Mouse (Mus musculus): ENCODE data around the gene Cdadc1. TPM values are rescaled to one million over a fixed set of nuclear protein-coding genes. Genes with fewer than 3 reads are reported as not detected.
A peak's percentile ranks its signal among the peaks of the same experiment; 100 is the strongest.
"Not testable (repeated sequence)": the region's sequence is repeated elsewhere in the genome, so short reads cannot be mapped to it uniquely, and the experiment has no call there.

Cdadc1 gene
- 10 to 100 TPM; 28.8 to 30.0 TPM for total RNA-seq (2021)

DNA sequence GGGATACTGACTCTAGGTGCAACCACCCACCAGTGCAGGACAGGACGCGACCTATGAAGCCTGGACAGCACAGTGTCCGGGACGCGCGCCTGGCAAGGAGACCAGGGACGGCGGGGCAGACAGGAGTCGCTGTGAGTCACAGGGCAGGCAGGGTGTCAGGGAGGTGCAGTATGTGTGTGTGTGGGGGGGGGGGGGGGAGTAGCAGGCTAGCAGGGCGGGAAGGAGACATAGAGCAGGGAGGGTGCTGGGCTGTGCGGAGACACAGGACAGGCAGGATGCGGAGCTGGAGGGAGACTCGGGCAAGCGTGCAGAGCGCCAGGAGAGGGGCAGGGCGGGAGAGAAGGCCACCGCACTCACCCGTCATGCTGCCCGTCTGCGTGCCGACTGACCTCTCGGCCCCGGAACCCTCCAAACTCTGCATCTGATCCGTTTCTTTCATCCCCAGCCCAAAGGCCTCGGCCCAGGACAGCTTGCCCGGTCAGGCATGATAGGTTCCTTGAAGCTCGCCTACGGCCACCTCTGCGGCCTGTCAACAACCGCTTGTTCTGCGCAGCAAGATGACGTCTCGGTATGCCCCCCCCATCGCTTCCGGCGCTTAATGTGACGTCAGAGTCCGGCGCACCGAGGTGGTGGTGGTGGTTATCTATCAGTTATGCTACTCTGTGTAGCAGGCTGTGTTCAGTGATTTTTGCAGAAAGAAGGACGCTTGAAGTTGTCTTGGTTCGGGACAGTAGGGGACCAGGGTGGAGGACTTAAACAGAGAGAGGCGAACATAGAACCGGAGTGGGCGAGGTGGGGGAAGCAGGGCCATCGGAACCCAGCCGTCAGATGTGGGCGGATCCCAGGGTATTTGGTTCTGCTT, at the start of gene Cdadc1:
Cdadc1 (minus strand) TSS at position 562 of the 862 bp plus-strand sequence.
- DNase-seq, result peak; percentile 98

DNA sequence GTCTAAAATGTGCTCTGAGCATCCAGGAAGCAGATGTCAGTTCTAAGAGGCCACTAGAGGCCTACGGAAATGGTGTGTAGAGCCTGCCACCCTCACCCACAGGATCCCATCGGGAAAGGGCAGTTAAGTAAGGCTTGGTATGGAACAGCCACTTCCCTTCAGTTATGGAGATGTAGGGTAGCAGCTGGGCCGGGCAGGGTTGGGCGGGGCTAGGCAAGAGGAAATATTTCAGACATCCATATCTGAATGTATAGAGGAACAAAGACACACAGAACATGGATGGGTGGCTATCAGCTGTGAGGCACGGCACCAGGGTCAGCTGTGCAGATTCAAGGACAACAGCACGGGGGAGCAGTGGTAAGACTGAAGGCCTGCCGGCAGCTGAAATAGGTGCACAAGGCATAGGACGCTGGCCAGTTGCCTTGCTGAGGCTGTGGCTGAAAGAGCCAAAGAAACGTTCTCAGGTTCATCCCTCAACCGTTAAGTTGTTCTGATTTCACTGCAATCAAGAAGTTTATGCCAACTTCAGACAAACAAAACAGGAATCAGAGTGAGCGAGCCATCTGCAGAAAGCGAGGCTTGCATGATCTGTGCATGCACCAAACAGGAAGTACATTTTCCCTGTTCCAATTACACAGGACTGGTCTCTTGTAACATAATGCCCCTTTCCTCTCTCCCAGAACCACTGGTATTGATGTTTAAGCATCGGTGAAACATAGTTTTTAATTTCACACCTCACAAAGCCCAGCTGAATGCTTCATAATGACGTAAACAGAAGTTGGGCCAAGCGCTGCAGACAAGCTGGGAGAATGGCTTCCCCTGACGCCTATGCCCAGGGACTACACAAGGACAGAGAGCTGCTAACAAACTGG, 49.3 kb upstream of the Cdadc1 start:
- DNase-seq, result peak; percentile 21

DNA sequence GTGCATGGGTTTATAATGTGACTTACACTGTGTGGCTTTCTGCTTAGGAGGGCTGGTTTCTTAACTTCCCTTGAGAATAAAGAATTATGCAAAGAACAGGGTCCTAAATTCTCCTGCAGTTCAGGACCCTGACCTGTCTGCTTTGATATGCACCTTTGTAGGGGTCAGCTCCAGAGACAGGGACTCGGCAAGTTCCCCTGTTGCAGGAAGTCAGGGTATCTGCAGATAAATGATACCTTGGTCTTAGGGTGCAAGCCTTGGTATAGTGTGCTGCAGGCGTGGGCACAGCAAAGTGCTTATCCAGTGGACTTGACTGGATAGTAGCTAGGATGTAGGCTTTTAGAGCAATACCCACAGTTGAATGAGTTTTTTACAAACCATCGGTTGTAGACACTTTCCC, 47.1 kb upstream of the Cdadc1 start:
- DNase-seq, result no peak

DNA sequence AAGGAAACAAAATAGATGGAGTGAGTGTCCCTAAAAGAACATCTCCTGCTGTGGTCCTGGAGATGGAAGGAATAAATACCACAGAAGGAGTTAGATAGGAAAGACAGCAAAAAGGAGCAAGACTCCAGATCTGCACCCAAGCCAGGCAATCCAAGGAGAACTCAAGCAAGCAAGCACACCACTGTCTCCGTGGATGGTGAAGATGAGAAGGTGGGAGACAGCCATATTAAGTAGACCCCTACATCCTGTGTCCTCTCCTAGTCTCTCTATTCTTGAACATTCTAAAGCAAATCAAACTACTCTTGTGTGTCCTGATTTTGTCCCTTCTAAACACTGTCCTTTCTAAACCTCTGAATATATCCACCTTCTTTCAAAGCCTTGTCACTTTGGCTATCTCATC, 46.4 kb upstream of the Cdadc1 start:
- no peak for DNase-seq

DNA sequence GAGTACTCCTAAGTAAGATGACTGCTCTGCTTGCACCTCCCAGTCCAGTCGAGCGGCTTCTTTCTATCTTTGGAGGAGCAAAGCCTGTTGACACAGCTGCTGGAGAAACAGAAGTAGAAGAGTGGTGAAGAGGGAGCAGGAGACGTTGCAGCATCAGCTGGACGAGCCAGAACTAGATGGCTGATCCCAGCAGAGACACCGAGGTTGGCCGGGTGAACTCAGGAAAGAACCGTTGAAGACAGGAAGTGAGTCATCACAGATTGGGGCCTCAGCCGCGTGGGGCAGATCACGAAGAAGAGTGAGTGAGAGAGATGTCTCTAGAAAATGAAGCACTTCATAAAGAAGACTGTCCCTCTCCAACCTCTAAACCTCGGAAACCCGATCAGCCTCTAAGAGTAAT, 45.8 kb upstream of the Cdadc1 start:
- DNase-seq, result peak; percentile 39

DNA sequence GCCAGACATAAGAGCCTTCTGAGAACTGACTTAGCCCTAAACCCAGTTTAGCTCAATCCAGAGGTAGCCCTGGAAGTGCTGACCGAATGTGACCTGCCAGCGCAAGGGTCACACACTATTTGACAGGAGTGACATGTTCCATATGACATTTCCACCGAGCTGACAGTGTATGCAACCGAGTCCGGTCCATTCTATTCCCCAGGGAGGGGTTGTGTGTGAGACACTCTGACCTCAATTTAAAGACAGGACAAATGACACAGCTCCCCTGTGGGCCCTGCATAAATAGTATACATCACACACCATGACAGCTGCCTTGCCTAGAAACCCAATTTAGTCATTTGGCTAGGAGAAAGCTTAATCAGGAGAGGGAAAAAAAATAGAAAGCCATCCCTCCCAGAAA, 44.1 kb upstream of the Cdadc1 start:
- no peak for DNase-seq

DNA sequence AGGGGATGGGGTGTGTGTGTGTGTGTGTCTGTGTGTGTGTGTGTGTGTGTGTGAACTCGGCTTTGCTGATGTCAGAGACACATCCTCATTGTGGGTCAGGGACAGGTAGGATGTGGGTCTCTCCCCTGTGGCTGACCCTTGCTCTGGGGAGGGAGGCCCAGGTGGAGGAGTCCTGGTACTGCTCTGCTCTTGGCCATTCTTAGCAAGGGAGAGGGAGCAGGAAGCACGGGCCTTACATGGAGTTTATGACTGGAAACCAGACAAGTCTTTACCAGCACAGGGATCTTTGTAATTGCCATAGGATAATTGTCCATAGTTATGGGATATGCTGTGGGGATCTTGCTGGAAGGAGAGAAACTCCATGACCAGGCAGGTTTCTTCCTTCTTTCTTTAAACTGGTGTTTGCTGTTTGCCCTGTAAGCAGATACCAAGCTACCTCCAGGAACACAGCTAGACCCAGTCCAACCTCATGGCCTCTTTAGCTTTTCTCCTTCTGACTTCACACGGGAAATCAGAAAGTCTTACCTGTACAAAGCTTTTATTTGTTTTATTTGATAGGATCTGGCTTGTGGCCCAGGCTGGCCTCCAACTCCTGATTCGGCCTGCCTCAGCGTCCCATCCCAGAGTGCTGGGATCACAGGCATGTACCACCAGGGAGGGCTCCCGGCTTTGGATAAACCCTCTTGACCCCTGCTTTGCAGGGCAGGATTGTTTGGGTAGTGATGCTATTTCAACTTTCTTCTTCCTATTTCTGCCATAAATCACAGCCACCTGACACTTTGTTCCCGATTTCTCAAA, 41.3 kb upstream of the Cdadc1 start:
- no peak for DNase-seq

DNA sequence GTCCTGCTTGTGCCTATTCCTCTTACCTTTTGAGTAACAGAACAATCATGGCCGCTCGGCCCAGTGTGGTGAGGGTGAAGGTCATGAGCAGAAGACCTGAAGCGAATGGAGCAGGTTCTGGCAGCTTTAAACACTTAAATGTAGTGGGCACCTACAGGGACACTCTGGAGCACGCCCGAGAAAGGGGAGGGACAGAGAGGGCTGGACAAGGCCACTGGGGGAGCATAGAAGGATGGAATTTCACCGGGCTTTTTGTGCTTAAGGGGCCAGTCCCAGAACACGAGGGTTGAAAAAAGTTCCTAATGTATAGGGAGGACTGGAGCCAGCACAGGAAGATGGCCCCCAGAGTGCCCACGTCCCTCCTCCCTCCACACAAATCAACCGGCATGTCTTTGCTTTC, 36.2 kb upstream of the Cdadc1 start:
- no peak for DNase-seq

DNA sequence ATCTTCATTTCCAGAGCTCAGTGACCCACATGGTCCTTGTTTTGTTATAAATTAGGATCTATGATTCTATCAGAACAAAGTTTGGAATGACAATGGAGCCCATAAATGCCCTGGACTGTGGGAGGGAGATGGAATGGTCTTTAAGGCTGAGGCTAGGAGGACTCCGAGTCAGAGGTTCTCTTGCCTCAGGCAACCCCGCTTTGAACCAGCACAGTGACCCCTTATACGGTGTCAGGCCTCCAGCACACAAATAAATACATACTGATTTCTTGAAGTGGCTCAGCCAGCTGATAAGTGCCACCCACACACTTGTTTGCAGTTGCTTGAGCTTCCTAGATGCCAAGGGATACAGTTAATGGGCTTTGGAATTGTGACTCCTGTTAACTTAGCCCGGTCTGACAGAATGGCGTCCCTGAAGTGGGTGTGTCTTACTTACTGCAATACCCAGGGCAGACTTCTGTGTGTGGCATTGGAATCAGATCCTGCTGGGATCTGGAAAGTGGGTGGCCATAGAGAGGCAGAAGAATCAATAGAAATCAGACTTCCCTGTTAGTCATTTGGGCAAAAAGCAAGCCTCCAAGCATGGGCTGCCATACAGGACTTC, 35.6 kb upstream of the Cdadc1 start:
- DNase-seq, result no peak

DNA sequence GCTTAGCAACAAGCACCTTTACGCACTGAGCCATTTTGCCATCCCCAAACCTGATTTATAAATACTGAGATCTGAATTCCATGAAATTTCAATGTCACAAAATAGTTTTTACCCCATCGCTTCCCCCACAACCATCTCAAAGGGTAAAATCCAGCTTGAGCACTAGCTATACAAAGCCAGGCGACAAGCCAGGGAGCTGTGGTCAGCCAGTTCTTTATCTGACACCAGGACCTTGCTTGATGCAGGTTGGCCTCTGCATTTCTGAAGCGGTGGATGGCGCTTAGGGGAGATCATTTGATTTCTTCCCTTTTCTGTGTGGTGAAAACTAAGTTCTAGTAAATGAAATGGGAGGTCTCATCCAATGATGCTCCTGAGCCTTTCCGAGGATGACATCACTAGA, 34.3 kb upstream of the Cdadc1 start:
- DNase-seq, result no peak

DNA sequence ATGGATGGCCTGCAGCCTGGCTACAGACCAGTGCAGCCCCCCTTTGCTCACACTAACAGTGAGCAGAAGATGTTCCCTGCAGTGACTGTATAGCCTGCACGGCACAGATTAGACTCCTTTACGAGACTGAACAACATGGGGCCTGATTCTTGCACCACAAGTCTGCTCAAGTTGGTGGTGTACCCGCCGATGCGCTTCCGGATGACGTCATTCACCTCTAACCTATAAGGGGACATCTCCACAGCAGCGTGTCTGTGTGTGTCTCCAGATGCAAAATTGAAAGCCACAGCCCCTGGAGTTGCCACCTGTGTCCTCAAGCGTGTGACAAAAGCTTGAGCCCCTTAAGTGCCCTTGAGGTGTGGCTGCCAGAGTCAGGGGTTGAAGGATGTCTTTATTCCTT, 32.3 kb upstream of the Cdadc1 start:
- no peak for DNase-seq

DNA sequence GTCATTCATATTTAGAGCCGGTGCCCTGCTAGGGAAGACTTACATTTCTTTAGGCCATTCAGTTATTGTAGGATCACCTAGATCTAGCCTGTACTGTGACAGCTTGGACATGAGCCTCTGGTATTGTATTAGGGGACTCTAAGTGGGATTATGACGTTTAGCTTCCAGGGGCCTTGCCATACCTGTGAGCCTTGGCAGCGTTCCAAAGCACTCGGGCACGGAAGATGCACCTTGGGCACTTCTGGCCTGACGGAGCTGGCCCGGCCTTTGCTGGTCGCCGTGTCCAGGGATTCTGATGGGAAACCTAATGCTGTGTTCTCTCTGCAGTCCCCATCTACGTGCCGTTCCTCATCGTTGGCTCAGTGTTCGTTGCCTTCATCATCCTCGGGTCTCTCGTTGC, 31.5 kb upstream of the Cdadc1 start:
- no peak for DNase-seq

DNA sequence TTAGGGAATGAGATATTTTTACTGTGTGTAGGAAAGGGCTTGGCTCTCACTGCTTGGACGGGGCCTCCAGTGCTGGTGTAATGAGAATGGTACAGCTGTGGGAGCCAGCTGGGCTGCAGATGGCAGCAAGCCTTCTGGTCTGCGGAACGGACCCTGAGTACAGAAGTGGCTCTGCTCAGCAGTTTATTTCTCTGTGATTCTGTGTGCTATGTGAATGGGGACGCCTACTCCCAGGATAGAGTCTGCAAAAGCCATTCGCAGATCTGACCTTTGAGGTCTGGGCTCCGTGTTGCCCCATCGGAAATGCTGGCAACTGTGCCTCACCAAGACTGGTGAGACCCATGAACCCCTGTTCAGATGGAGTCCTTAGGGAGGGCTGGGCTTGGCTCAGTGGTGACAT, 30.1 kb upstream of the Cdadc1 start:
- no peak for DNase-seq

DNA sequence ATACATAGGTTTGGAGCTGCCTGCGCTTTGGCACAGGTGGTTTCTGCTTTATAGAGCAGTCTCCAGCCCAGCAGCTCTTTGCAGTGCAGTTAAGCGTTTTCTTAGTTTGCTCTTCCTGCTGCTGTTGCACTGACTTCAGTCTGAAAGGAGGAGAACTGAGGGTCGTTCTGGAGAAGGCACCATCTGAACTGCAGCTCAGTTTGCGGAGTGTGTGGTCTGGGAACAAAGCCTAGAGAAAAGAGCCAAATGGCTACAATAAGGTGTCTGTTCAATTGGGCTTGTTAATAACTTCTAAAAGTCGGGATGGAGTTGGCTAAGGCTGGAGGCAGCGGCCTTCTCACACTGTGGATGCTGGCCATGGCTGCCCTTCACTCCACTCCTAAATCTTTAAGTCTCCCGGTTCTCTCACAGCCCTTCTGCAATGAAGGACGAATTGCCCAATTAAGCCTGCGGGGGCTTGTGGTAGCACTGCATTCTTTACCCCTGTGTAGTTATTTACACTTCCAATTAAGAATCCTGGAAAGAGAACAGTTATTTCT, 29.5 kb upstream of the Cdadc1 start:
- no peak for DNase-seq

DNA sequence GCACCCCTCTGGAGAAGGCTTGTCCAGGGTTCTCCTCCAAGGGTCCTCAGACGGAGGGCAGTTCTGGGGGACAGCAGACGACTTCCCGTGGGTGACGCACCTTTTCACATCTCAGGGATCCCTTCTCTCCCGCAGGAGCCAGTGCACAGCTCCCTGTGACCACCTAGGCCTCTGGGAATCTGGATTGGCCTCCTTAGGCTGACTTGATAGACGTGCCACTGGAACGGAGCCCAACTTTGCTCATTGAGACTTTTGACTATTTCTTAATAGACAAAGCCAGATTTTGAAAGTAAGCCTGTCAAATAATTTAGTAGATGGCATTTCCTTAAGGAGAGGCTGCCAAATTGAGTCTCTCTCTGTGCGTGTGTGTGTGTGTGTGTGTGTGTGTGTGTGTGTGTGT, 29.0 kb upstream of the Cdadc1 start:
- no peak for DNase-seq

DNA sequence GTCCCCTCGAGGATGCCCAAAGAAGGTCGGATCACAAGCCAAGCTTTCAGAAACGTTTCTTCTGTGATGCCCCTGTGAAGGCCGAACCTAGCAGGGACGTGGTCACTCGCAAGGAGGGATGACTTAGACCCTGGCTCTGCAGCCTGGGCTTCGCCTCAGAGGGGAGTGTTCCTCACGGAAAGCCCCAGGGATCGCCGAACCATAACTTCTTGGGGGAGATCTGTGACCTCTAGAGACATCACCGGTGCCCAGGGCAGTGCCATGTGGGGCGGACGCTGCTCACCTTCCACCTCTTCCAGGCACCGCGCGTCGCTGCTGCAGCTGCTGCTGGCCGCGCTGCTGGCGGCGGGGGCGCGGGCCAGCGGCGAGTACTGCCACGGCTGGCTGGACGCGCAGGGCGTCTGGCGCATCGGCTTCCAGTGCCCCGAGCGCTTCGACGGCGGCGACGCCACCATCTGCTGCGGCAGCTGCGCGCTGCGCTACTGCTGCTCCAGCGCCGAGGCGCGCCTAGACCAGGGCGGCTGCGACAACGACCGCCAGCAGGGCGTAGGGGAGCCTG, 28.1 kb upstream of the Cdadc1 start:
- peak; percentile 41 for DNase-seq

DNA sequence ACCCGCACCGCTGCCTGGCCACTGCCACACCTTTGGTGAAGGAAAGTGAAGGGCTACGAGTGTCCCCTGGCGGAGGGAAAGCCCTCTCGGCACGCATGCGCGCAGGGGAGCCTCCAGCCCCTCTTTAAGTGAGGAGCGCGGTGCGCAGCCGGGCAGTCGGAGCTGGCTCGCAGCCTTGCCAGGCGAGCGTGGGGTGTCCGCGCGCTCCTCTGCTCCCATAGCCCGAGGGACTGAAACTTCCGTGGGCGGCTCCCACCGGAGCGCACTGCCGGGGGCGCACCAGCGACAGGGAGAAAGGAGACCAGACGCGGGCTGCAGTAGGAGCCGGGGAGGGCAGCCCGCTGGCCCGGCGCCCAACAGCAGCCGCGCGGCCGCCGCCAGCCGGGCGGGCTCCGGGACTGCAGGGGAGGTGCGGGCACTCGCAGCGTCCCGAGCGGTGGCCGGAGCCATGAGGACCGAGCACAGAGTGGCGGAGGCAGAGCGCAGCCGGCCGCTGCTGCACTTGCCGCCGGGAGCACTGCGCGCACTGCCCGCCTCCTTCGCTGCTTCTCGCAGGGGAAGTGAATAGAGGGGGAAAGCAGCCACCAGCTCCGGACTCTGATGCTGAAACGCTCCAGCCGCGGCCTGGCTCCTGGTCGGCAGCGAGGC, 27.5 kb upstream of the Cdadc1 start, which contains the start of gene Shisa2:
Shisa2 (plus strand) TSS at position 151 of the 648 bp plus-strand sequence.
- peak; percentile 84 for DNase-seq

DNA sequence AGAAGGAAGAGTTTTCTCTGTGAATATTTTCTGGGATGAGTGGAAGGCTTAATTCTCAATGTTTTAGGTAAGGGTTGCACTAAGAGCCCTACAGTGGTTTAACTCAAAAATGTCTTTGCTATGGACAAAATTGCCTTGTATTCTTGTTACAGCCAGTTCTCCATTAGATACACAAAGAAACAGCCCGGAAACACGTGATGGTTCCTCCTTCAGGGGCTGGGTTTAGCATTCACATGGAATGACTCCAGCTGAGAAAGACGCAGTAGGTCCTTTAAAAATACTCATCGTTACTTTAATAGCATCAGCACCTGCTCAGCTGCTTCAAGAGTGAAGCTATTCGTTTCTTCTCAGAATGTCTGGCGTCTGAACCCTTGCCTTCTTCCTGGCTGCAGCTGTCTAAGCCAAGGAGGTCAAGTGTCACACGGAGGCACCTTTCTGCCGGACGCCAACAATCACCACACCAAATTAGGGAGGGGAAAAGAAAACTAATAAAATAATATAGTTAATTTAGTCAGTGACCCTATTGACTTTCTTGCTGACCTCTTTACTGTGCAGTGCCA, 26.6 kb upstream of the Cdadc1 start:
- no peak for DNase-seq

DNA sequence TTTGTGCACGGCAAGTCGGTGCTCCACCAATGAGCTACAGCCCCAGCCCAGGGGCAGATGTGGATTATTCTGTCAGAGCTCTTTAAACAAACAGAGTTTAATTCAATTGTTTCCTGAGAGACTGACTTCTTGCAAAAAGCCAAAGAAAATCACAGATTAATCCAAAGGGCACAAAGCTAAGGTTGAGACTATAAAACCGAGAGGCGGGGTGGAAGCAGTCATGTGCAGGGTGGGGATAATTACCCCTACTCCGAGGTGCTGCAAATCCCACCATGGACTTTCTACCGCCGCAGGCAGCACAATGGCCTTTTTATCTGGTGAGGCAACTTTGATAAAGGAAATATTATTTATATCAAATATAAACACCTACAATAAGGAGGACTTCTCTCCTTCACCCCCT, 19.0 kb upstream of the Cdadc1 start:
- no peak for DNase-seq

DNA sequence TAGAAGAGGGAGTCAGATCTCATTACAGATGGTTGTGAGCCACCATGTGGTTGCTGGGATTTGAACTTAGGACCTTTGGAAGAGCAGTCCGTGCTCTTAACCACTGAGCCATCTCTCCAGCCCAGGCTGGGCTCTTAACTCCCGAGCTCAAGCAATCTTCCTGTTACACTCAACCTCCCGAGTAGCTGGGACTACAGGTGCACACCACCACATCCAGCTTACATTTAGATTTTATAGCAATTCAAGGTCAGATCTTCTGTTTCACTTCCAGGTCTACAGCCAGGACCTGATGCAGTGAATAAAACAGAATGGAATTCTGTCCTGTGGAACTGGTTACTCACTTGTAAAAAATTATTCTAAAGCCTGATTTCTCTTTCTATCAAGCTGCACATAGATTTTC, 16.4 kb upstream of the Cdadc1 start:
- not testable (repeated sequence) for DNase-seq
